In the genomic region with DNA sequence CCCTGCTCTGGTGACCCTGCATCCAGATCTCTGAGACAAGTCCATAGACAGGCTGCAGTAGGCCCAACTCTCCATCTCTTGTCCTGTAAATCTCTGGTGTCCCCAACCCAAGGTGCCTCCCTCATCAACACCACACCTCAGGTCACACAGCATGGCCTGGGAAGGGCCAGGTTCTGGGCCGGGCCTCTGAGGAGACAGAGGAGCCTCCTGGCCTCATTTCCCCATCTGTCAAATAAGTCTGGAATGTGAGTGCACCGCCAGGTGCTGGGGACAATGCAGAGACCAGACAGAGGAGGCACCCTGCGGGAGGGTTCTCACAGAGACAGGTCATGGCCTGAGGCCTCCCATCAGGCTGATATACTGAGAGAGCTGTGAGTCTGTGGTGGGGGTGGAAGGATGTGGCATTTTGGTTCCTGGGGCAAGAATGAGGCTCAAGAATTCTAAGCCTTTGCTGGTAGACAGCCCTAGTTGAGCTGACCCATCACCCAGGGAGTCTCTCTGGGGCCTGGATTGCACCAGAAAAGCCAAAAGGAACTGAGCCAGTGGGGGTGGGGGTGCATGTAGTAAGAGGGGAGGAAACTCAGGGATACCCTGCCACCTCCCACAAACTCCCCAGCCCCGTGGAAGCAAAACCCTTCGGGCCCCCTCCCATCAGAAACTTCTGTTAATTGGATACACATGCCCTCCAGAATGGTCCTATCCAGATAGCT, we compare ENCODE assay signal across 8 mouse cellular contexts. TPM values are rescaled to one million over a fixed set of nuclear protein-coding genes. Genes with fewer than 3 reads are reported as not detected.
A peak's percentile ranks its signal among the peaks of the same experiment; 100 is the strongest.
DNase-seq lines count a peak whose midpoint lies in the region; ATAC-seq and TF ChIP-seq lines count a peak whose summit lies in the region.

No protein-coding gene starts in this region.

- peak overlapping the region; percentile 39; the same call in 1 of the 2 replicates for H3K4me3 ChIP-seq in lung, postnatal 0 days (ENCODE audit: low read depth, low read length)
- peak overlapping the region; percentile 33 for H3K4me3 ChIP-seq in limb, embryonic 14.5 days (replicated peaks; ENCODE audit: low read length)
- H3K4me3 ChIP-seq in stomach, postnatal 0 days (ENCODE audit: low read depth, low read length), result no peak overlapping the region

- no peak for TF ChIP-seq POLR2A in limb, embryonic 14.5 days (IDR thresholded peaks at IDR 0.05; ENCODE audit: borderline replicate concordance, extremely low read depth, insufficient read depth, insufficient read length)

- peak; percentile 24 to 39 for DNase-seq in cerebellum, adult 18-20 months
- DNase-seq in cerebellum, postnatal 4 days (ENCODE audit: low spot score in 2 of 2), result no peak
- no peak for DNase-seq in lung, postnatal 0 days (ENCODE audit: low spot score)
- no peak for DNase-seq in lung, postnatal 4 days
- DNase-seq in limb, embryonic 14.5 days (ENCODE audit: low spot score), result no peak
- no peak for DNase-seq in stomach, postnatal 0 days (ENCODE audit: low spot score)
- no peak for DNase-seq in urinary bladder, postnatal 4 days (ENCODE audit: low spot score in 2 of 2)

- peak overlapping the region; percentile 90 for H3K4me2 ChIP-seq in lung, postnatal 0 days (replicated peaks; ENCODE audit: low read depth, low read length)
- peak overlapping the region; percentile 78 for H3K4me2 ChIP-seq in limb, embryonic 14.5 days (replicated peaks; ENCODE audit: low read depth, low read length, severe bottlenecking)
- H3K4me2 ChIP-seq in stomach, postnatal 0 days (replicated peaks; ENCODE audit: low read depth), result peak overlapping the region; percentile 92; the same call in 1 of the 2 replicates

- H3K4me1 ChIP-seq in lung, postnatal 0 days (ENCODE audit: insufficient read depth, low read depth, low read length), result peaks cover 11% of the 10 kb centered on the region; the same call in 1 of the 2 replicates
- peaks cover 42% of the 10 kb centered on the region for H3K4me1 ChIP-seq in limb, embryonic 14.5 days (ENCODE audit: control insufficient read depth, insufficient read depth, low read length)
- 0 out of 2 replicates have a peak, but pooled peaks cover 4% of the 10 kb centered on the region for H3K4me1 ChIP-seq in stomach, postnatal 0 days (replicated peaks; ENCODE audit: control insufficient read depth, insufficient read depth)

- H3K27ac ChIP-seq in lung, postnatal 0 days (ENCODE audit: low read length), result no peak overlapping the region
- no peak overlapping the region for H3K27ac ChIP-seq in limb, embryonic 14.5 days (replicated peaks; ENCODE audit: low read depth, low read length)
- H3K27ac ChIP-seq in stomach, postnatal 0 days (replicated peaks), result no peak overlapping the region

- ATAC-seq in lung, postnatal 0 days, result no peak
- ATAC-seq in limb, embryonic 14.5 days (ENCODE audit: low FRiP score, low read depth), result peak; percentile 14
- no peak for ATAC-seq in stomach, postnatal 0 days (ENCODE audit: low FRiP score, low TSS enrichment)
- ATAC-seq in activated CD4-positive, CD25-positive, alpha-beta regulatory T cell, adult 4 months, result no peak

- no peaks in the 10 kb centered on the region for H3K9me3 ChIP-seq in lung, postnatal 0 days (ENCODE audit: low read length)
- H3K9me3 ChIP-seq in limb, embryonic 14.5 days (ENCODE audit: control insufficient read depth, low read length), result no peaks in the 10 kb centered on the region
- no peaks in the 10 kb centered on the region for H3K9me3 ChIP-seq in stomach, postnatal 0 days (ENCODE audit: control insufficient read depth, low read length)

- TF ChIP-seq EP300 in lung, postnatal 0 days (IDR thresholded peaks at IDR 0.05), result no peak
- TF ChIP-seq EP300 in stomach, postnatal 0 days (optimal IDR thresholded peaks at IDR 0.05), result no peak

- no peak overlapping the region for H3K9ac ChIP-seq in lung, postnatal 0 days (replicated peaks; ENCODE audit: low read depth)
- H3K9ac ChIP-seq in limb, embryonic 14.5 days (ENCODE audit: low read depth, low read length, severe bottlenecking), result peak overlapping the region; percentile 61
- H3K9ac ChIP-seq in stomach, postnatal 0 days (ENCODE audit: low read length), result no peak overlapping the region; the same call in 1 of the 2 replicates

- H3K27me3 ChIP-seq in lung, postnatal 0 days (replicated peaks; ENCODE audit: insufficient read depth, low read length), result no peaks in the 10 kb centered on the region
- no peaks in the 10 kb centered on the region for H3K27me3 ChIP-seq in limb, embryonic 14.5 days (ENCODE audit: control insufficient read depth, insufficient read depth, low read length)
- no peaks in the 10 kb centered on the region for H3K27me3 ChIP-seq in stomach, postnatal 0 days (ENCODE audit: control insufficient read depth, insufficient read depth, low read length)

- no peaks in the 10 kb centered on the region for H3K36me3 ChIP-seq in lung, postnatal 0 days (ENCODE audit: insufficient read depth, low read length)
- no peaks in the 10 kb centered on the region for H3K36me3 ChIP-seq in limb, embryonic 14.5 days (ENCODE audit: control insufficient read depth, insufficient read depth, low read length)
- H3K36me3 ChIP-seq in stomach, postnatal 0 days (ENCODE audit: control insufficient read depth, insufficient read depth, low read length), result no peaks in the 10 kb centered on the region

- WGBS in lung, postnatal 0 days, result 73% methylated on average over 4 of the region's 5 CpGs
- 11% methylated on average over 5 of the region's 5 CpGs for WGBS in limb, embryonic 14.5 days
- 55% methylated on average over 5 of the region's 5 CpGs for WGBS in stomach, postnatal 0 days

- no peak for TF ChIP-seq CTCF in lung, postnatal 0 days (IDR thresholded peaks at IDR 0.05)
- no peak for TF ChIP-seq CTCF in stomach, postnatal 0 days (IDR thresholded peaks at IDR 0.05; ENCODE audit: low read depth)

RNA-seq across cellular contexts. Expression of gene Zfp423, which starts 15.0 kb away (rescaled TPM):
- polyA plus RNA-seq in lung, postnatal 0 days (2015; fragmentation: Nextera tagmentation; extraction: Ambion mirVana), result 2.1 and 3.5 TPM in 2 replicates
- 46.4 and 59.9 TPM in 2 replicates for polyA plus RNA-seq in limb, embryonic 14.5 days (2012; rRNA removed)
- 24.4 and 33.2 TPM in 2 replicates for polyA plus RNA-seq in limb, embryonic 14.5 days (2014; fragmentation: Nextera tagmentation; extraction: Ambion mirVana)
- polyA plus RNA-seq in stomach, postnatal 0 days (2015; fragmentation: Nextera tagmentation; extraction: Ambion mirVana), result 2.6 and 2.8 TPM in 2 replicates
- not detected for polyA plus RNA-seq in activated CD4-positive, CD25-positive, alpha-beta regulatory T cell, adult 4 months (2017; shearing (Covaris generic))

Comparison
In these comparisons a context has a peak if more than half of its experiments do, and no peak if none do; other contexts are left out.
1. DNase-seq: peak in cerebellum, adult 18-20 months (2 of 2); none in cerebellum, postnatal 4 days (0 of 2), lung, postnatal 0 days (single experiment), lung, postnatal 4 days (0 of 2), limb, embryonic 14.5 days (single experiment), stomach, postnatal 0 days (single experiment) and urinary bladder, postnatal 4 days (0 of 2).
2. Peak in every context shown above with its lines, with median percentiles within 50 percentile points of each other: H3K4me2 ChIP-seq.